Mouse (Mus musculus) olfactory bulb, adult 2 months (tissue): ENCODE measurements at regions not wholly inside any gene's neighbourhood (a gene's known extent, or its start where the extent isn't known, plus 50 kb on each side); places are given as distances from the start of the nearest gene placed in this dataset.

Experiments used
- CTCF ChIP-seq: fragments of 200-500 bp; IDR thresholded peaks from 2 replicates; pipeline ENCODE4 v1.5.1; 2012; ENCODE audit warnings: low read depth, mild to moderate bottlenecking, low read length, moderate library complexity; ENCODE audit not compliant: insufficient read depth
- POLR2A ChIP-seq: fragments of 200-500 bp; IDR thresholded peaks from 2 replicates; pipeline ENCODE4 v1.6.1; 2012; ENCODE audit warnings: mild to moderate bottlenecking, low read depth, low read length, moderate library complexity; ENCODE audit not compliant: insufficient read depth

DNA sequence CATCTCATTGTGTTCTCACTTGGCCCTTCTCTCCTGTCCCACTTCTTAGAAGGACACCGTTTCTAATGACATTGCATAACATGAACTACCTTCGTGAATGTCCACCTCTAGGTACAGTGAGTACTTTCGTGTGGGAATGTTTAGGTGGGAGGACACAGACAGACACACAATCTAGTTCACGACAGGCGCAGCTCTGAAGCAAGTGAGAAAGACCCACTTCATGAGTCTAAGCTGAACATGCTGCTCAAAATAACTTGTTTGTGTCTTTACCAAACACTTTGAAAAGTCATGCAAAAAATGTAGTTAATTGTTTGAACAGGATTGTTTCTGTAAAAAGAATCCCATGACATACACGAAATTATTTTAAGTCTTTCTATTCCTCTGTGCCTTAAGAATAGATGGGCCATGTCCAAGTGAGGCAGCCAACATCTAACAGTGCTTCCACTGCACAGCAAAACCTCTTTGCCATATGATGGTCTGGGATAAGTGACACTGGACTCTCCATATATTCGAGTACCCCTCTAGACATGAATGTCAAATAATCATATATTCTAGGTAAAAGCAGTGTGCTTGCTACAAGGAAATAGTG, 336.2 kb downstream of the Pdcd6ip start:
- TF ChIP-seq CTCF (no peak), POLR2A (no peak)
